Mouse (Mus musculus): ENCODE measurements at regions not wholly inside any gene's neighbourhood (a gene's known extent, or its start where the extent isn't known, plus 50 kb on each side); places are given as distances from the start of the nearest gene placed in this dataset.

DNA sequence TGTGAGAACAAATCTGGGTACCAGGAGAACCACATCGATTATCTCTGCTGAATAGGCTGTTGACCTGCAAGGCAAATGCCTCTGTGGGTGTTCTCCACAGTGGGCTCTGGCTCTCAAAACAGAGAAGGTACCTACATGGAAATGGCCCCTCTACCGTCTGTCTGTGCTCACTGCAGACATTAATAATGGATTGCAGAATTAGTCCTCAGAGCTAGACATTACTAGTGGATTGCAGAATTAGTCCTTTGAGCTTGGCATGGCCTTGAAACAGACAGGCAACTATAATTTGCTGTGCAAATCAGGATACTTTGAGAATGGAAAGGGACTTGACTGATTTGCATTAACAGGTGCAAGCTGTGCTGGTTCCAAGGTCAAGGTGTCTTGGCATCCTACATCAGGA is 77.3 kb upstream of the Gm26897 start:
- no peak for DNase-seq (ENCODE audit: low read depth, low spot score)

DNA sequence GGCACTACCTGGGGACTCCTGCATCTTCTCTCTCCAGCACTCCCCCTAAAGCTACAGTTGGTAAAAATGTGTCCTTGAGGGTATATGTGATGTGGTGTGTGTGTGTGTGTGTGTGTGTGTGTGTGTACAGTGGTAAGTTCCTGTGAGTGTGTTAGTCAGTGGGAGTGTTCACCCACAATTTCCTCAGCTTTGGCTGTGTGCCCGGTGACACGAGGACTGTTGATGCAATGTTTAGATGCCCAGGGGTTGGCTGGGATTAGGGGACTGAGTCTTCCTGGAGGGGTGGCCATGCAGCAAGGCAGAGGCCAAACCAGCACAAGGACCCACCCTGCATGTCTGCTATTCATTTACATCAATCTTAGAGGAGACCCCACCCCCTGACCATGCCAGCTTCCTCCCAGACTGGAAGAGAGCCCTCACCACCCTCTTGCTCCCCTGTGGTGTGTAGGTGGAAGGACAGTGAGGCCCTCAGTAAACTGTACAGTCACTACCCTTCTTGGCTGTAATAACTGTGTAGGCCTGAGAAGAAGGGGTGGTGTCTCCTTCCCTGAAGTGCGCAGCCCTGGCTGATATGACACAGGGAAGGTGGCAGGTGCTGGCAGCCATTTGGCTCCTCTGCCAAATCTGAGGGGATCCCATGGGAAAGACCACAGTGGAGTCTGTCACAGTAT is 75.8 kb upstream of the Gm26897 start:
- no peak for DNase-seq (ENCODE audit: low read depth, low spot score)

DNA sequence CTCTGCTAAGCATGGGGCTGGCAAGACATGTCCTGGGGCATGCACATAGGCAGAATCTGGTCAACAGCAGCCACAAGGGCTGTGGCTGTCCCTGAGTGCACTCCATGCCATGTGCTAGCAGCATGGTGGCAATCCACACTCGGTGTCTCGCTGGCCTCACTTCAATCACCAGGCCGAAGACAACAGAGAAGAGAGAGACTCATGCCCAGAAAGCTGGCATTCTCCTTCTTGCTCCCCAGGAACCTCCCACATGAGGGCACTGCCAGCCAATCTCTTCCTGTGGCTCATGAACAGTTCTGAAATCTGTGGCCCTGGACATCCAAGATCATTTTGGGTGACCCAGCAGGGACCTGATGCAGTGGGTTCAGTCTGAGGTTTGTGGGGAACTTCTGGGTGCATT is 74.5 kb upstream of the Gm26897 start:
- DNase-seq (ENCODE audit: low read depth, low spot score) = no peak

DNA sequence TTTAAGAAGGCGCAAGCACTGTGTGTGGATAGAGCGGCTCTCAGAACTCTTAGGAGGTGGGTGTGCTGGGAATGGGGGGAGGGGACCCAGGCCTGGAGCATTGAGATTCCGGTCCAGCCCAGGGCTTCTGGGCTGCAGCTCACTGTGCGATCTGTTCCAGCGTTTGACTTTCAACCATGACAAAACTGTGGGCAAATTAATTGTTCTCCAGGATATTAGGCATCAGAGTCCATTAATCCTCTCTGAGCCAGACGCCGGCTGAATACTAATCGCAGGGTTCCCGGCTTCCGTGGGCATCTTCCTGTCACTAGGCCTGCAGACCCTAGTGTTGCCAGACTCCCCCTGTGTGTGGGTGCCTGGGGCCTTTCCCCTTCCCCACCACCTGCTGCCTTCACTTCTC is 73.3 kb upstream of the Gm26897 start:
- DNase-seq (ENCODE audit: low read depth, low spot score) = no peak

DNA sequence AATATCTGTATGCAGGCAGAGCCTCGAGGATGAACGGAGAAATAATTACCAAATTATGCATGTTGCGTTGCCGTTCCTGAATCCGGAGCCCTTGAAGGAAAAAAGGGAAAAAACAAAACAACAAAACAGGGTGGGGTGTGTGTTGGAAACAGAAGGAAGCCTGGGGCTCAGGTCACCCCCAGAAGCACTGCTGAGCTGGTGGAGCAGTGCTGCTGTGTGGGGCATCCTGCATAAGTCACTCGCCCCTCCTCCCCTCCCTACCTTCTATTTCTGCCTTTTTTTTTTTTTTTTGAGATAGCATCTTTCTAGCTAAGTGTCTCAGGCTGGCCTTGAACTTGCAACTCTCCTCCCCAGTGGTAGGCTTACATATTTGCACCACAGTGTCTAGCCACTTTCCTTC is 72.8 kb upstream of the Gm26897 start:
- DNase-seq (ENCODE audit: low read depth, low spot score) = no peak

DNA sequence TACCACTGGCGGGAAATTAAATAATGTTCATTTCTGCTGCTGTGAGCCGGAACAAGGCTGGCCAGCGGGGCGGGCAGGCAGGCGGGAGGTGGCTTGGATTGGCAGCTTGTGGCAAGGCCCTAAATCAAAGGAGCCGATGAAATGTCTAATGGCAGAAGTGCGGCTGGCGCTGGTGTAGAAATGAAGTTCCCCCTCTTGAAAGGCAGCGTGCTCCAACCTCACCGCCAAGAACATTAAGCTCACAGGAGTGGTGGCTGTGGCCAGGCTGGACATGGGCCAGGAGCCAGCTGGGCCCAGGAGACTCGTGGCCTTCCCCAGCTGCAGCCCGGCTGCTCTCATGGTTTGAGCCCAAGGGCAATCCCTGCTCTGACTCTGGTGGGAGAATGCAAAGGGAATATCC is 71.8 kb upstream of the Gm26897 start:
- DNase-seq (ENCODE audit: low read depth, low spot score) = no peak

DNA sequence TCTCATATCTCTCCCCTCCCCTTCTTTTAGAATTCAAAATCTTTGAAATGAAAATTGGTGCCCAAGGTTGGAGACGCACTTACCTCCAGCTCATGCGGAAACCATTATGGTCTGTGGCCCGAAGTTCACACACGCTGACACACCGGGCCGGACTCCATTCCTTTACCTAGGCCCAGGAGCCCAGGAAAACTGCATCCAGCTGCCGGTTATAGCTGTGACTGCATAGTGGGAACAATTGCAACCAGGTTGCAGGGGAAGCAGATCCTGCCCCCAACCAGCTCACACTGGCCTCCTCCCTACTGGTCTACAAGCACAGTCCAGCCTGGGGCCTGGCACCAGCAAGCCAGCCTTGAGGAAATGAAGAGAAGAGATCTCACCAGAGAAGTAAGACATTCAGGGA is 69.9 kb upstream of the Gm26897 start:
- no peak for DNase-seq (ENCODE audit: low read depth, low spot score)

DNA sequence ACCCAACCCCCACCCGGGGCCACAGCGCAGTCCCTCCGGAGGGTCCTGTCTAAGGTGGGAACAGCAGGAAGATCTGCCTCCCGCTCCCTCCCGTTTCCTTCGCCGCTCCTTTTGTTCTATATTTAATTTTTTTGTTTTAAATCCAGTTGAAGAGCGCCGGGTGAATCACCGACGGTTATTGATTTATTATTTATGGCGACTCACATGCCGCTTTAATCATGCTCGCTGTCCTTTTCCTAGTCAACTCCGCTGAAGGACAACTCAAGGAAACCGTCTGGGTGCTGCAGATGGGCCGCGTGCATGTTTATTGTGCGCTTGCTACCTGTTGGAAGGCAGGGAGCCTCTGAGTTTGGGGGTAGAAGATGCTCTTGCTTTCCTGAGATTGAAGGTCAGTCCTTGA is 68.3 kb upstream of the Gm26897 start:
- DNase-seq (ENCODE audit: low read depth, low spot score) = no peak

DNA sequence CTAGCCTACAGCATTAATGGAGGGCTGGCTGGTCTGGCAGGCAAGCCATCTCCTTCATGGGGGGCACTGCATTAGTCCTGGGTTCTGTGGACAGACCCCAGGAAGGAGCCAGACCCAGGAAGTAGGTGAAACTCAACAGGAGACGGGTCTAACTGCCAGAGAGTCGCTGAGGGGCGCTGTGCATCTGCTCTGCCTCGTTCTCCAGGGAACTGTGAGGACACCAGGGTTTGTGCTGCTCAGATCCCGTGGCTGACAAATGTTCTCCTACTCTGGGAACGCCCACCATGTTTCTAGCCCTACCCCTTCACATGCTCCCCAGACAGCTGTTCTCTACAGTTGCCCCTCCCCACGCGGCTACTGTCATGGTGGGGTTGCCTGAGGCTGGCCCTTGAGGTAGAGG is 67.7 kb upstream of the Gm26897 start:
- DNase-seq (ENCODE audit: low read depth, low spot score) = no peak

DNA sequence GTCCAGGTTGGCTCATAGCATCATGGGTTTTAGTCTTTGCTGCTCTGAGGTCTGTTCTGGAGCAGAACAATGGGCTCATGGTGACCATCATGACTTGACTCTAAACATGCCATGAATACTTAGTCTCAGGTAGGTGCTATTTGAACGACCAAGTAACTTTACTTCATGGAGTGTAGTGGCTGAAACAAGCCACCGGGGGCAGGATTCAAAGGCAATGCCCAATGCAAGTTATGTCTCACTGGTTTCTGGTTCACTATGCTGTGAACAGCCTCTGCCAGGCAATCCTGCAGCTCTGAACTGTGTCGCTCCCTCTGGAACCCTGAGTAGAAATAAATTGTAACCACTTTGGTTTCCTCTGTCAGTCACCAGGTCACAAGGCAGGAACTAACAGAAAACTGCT is 65.8 kb upstream of the Gm26897 start:
- no peak for DNase-seq (ENCODE audit: low read depth, low spot score)

DNA sequence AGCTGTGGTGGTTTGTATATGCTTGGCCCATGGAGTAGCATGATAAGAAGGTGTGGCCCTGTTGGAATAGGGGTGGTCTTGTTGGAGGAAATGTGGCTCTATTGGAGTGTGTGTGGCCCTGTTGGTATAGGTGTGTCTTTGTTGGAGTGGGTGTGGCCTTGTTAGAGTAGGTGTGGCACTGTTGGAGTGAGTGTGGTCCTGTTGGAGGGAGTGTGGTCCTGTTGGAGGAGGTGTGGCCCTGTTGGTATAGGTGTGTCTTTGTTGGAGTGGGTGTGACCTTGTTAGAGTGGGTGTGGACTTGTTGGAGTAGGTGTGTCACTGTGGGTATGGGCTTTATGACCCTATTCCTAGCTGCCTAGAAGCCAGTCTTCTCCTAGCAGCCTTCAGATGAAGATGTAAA is 64.6 kb upstream of the Gm26897 start:
- no peak for DNase-seq (ENCODE audit: low read depth, low spot score)

DNA sequence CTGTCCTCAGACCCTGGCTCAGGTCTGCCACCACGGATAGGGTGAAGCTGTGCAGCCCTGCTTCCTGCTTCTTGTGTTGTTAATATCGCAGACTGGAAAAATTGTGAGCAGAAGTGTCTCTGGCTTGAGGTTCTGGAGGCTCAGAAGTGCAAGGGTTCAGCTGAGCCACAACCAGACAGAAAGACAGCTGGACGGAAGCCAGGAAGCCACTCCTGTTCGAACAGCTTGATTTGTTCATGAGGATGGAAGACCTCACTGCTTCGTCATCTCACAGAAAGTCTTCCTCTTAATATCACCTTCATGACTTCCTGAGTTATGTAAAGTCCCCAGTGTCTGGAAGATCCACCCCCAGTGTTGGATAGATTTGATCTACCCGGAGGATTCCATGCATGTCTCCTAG is 62.0 kb upstream of the Gm26897 start:
- no peak for DNase-seq (ENCODE audit: low read depth, low spot score)

DNA sequence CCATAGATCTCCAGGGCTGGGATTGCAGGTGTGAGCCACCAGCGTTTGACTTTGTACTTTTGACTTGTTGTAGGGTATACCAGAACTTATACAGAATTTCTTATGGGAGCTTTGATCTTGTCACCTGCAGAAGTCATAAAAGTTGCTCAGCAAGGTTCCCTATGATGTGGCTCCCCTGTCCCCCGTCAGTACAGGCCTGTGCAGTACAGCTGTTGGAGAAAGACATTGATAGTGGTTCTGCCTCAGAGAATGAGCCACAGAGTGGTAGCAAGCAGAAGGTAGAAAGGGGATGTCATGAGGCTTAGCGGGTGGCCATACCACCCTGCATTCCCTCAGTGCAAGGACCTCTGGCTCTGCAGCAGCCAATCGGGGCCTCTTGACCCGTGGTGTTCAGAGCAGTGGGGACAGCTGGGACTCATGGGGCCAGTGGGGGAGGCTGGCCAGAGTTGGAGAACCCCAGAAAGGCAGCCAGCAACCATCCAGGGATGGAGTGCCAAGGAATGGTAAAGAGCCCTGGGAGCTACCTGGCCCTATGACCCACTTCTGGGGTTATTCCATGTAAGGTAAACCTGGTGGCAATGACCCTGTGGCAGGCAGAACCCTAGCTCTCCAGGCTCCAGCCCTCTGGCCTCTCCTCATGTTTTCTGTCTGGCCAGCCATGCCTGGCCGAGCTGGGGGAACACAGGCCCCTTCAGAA is 58.6 kb upstream of the Gm26897 start:
- no peak for DNase-seq (ENCODE audit: low read depth, low spot score)

DNA sequence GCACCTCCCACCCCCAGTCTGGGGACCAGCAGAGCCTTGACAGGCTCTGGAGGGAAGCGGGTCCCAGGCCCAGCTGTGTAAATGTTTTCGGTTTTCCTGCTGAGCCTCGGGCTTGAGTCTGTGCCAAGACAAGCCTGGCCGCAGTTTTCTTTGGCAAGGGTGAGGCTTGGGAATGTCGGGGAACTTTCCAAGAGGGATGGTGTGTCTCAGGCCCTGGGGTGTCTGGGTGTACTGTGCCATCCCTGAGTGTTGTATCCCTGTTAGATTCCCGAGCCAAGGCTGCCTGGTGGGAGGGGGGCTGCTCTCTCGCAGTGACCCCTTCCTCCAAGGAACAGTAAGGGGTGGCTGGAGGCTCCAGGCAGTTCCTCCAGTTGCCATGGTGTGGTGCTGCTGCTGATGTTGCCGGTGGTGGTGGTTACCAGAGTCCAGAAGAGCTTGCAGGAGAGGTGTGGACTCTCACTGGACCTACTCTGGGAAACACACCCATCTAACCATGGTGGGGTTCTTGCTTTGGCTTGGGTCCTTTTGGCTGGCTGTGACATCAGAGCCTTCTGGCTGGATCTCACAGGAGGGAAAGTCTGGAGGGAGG is 58.0 kb upstream of the Gm26897 start:
- DNase-seq (ENCODE audit: low read depth, low spot score) = no peak

DNA sequence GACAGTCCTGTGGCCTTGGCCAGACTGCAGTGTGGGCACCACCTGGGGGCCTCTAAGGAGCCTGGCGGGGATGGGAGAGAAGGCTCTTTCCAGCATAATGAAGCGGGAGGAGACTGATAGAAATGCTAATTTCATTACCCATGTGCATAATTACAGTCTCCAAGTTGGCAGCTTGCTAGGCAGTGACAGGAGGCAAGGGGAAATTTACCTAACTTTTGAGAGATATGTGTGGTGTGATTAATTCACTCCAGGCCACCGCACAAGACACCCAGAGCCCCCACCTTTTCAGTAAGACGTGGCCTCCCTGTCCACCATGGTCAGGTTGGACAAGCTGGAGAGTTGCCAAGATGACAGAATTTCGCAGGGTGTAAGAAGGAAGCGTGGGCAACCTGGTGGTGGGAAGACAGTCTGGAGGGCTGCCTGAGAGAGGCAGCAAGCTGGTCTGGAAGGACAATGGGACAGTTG is 55.8 kb upstream of the Gm26897 start:
- DNase-seq (ENCODE audit: low read depth, low spot score) = no peak

DNA sequence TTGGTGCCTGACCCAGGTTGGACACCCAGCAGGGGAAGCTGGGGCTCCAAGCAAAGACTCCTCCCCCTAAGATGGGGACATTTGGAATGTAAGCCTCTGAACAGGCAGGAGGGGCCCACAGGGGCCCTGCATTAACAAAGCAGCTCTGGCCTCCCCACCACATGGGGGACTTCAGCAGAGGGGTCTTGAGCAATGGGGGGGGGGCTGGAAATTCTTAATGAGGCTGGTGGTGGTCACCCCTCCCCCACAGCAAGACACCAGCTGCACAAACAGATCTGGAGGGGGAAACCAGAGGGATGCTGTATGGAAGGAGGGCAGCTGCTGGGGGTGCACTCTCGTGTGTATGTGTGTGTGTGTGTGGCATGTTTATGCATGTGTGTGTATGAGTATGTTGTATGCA is 55.2 kb upstream of the Gm26897 start:
- no peak for DNase-seq (ENCODE audit: low read depth, low spot score)

DNA sequence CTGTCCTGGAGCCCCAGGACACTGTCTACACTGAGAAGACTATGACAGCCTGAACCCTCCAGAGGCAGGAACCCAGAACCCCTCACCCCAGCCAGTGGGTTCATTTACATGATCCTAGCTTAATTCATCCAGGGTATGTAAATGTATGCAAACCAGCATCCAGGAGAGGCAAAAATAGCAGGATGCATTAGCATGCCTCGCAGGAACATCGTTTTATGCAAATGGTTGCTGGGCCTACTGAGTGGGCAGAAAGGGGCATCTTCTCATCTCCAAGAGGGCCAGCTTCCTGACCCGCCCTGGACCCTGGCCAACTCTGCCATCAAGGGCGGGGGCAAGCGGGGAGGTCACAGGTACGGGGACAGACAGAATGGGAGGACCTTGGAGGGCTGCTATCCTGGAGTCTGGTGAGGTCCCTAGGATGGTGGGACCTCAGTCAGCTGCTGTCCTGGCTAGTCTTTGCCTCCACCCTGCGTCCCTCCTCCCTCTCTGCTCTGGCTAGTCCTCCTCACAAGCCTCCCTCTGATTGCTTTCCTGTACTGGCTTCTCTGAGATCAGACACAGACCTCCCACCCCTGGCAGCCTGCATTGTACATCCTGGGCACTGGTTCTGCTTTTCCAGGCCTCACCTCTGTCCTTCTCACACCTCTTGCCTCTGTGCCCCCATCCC is 52.2 kb upstream of the Gm26897 start:
- no peak for DNase-seq (ENCODE audit: low read depth, low spot score)

DNA sequence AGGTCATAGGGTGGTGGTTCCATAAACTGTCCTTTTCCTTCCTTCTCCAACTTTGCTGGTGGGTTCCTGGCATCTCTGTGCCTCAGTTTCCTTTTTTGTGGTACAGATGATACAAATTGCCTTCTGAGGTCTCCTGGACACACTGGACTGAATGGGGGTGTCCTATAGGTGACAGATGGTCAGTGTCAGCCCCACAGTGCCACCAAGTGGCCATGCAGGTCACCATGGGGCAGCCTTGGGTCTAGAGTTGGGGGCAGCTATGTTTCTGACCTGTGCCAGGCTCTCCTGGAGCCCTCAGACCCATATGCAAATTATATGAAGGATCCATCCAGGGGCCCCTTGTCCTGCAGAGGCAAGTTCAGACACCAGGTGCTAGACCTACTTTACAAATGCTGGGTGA is 50.8 kb upstream of the Gm26897 start:
- DNase-seq (ENCODE audit: low read depth, low spot score) = no peak
